Mouse (Mus musculus) cortical plate, adult 2 months (tissue): ENCODE data around the gene Zfp13.

Experiments
- CTCF ChIP-seq: fragments of 200-500 bp; IDR thresholded peaks from 2 replicates; pipeline ENCODE4 v1.5.1; 2011; ENCODE audit warnings: mild to moderate bottlenecking, control low read depth, low read length; ENCODE audit not compliant: insufficient read depth; ENCODE audit errors: extremely low read depth
- POLR2A ChIP-seq: fragments of 200-500 bp; IDR thresholded peaks from 2 replicates; pipeline ENCODE4 v1.6.1; 2011; ENCODE audit warnings: mild to moderate bottlenecking, low read length, control low read depth; ENCODE audit not compliant: insufficient read depth; ENCODE audit errors: extremely low read depth

GRCm38 (mm10) chr17:23539608-23540007 lies 59.7 kb downstream of the Zfp13 start:
- TF ChIP-seq CTCF (no peak), POLR2A (no peak)
